8 mouse cellular contexts compared by ENCODE assay signal in genomic region chr2:156177651-156178050, GRCm38 (mm10). TPM values are rescaled to one million over a fixed set of nuclear protein-coding genes. Genes with fewer than 3 reads are reported as not detected.
DNase-seq lines count a peak whose midpoint lies in the region; ATAC-seq and TF ChIP-seq lines count a peak whose summit lies in the region.

No protein-coding gene starts in this region.

- DNase-seq in heart, postnatal 4 days = no peak
- DNase-seq in ES-E14 (ENCODE audit: low read depth, low spot score) = no peak
- DNase-seq in MN1 (ENCODE audit: low spot score) = no peak
- no peak for DNase-seq in cerebellum, postnatal 14 days
- DNase-seq in cerebellum, adult 8-10 months = no peak

- H3K4me3 ChIP-seq in heart, embryonic 15.5 days = peak overlapping the region; percentile 38
- peak overlapping the region; percentile 64 to 72 for H3K4me3 ChIP-seq in ES-E14 (ENCODE audit: insufficient read depth in 1 of 2, low read depth in 1 of 2, low read length in 2 of 2, poor library complexity in 1 of 2, severe bottlenecking in 1 of 2)
- H3K4me3 ChIP-seq in hindbrain, embryonic 12.5 days = peak overlapping the region; percentile 7
- H3K4me3 ChIP-seq in midbrain, embryonic 12.5 days = no peak overlapping the region

- H3K27me3 ChIP-seq in heart, embryonic 15.5 days = no peaks in the 10 kb centered on the region
- H3K27me3 ChIP-seq in hindbrain, embryonic 12.5 days = no peaks in the 10 kb centered on the region
- no peaks in the 10 kb centered on the region for H3K27me3 ChIP-seq in midbrain, embryonic 12.5 days

- H3K4me1 ChIP-seq in heart, embryonic 15.5 days (replicated peaks) = peaks cover 29% of the 10 kb centered on the region
- H3K4me1 ChIP-seq in ES-E14 (ENCODE audit: control insufficient read depth in 2 of 2, insufficient read depth in 2 of 2, low read length in 2 of 2, poor library complexity in 1 of 2) = peaks cover 0 to 2% of the 10 kb centered on the region in 2 experiments; a peak in 2 of 4 replicates
- H3K4me1 ChIP-seq in hindbrain, embryonic 12.5 days = peaks cover 21% of the 10 kb centered on the region
- peaks cover 22% of the 10 kb centered on the region for H3K4me1 ChIP-seq in midbrain, embryonic 12.5 days

- in situ Hi-C loops in ES-E14 (cut with MboI; ENCODE audit: low sequenced_read_pairs in 2 of 2, unreplicated experiment in 2 of 2) = no loop called here

- no peaks in the 10 kb centered on the region for H3K9me3 ChIP-seq in heart, embryonic 15.5 days (replicated peaks)
- H3K9me3 ChIP-seq in ES-E14 (ENCODE audit: control insufficient read depth, insufficient read depth, low read depth, low read length) = no peaks in the 10 kb centered on the region
- H3K9me3 ChIP-seq in hindbrain, embryonic 12.5 days (replicated peaks) = no peaks in the 10 kb centered on the region
- no peaks in the 10 kb centered on the region for H3K9me3 ChIP-seq in midbrain, embryonic 12.5 days

- H3K27ac ChIP-seq in heart, embryonic 15.5 days = no peak overlapping the region
- H3K27ac ChIP-seq in ES-E14 (ENCODE audit: insufficient read depth, low read depth, low read length, poor library complexity, severe bottlenecking) = no peak overlapping the region
- H3K27ac ChIP-seq in hindbrain, embryonic 12.5 days = no peak overlapping the region
- no peak overlapping the region for H3K27ac ChIP-seq in midbrain, embryonic 12.5 days (replicated peaks)

- WGBS in heart, embryonic 15.5 days = 46% methylated on average over 7 of the region's 7 CpGs
- WGBS in hindbrain, embryonic 12.5 days = 82% methylated on average over 7 of the region's 7 CpGs
- 82% methylated on average over 7 of the region's 7 CpGs for WGBS in midbrain, embryonic 12.5 days

- peak overlapping the region; percentile 80 for H3K4me2 ChIP-seq in heart, embryonic 15.5 days
- H3K4me2 ChIP-seq in hindbrain, embryonic 12.5 days (replicated peaks) = peak overlapping the region; percentile 84
- peak overlapping the region; percentile 88 for H3K4me2 ChIP-seq in midbrain, embryonic 12.5 days (replicated peaks)

- peak overlapping the region; percentile 43 for H3K9ac ChIP-seq in heart, embryonic 15.5 days
- peak overlapping the region; percentile 70; the same call in 1 of the 2 replicates for H3K9ac ChIP-seq in ES-E14 (ENCODE audit: insufficient read depth, low read depth, low read length, poor library complexity, severe bottlenecking)
- no peak overlapping the region for H3K9ac ChIP-seq in hindbrain, embryonic 12.5 days
- no peak overlapping the region for H3K9ac ChIP-seq in midbrain, embryonic 12.5 days (replicated peaks)

- H3K36me3 ChIP-seq in heart, embryonic 15.5 days = peaks cover 42% of the 10 kb centered on the region
- H3K36me3 ChIP-seq in ES-E14 (ENCODE audit: control insufficient read depth, insufficient read depth, low read length, poor library complexity, severe bottlenecking) = peaks cover 20% of the 10 kb centered on the region
- H3K36me3 ChIP-seq in hindbrain, embryonic 12.5 days = peaks cover 32% of the 10 kb centered on the region
- peaks cover 39% of the 10 kb centered on the region for H3K36me3 ChIP-seq in midbrain, embryonic 12.5 days

- ATAC-seq in heart, embryonic 15.5 days (replicated peaks; ENCODE audit: insufficient number of reproducible peaks, insufficient read depth, low FRiP score, low read depth) = no peak
- ATAC-seq in hindbrain, embryonic 12.5 days (ENCODE audit: low FRiP score) = no peak
- no peak for ATAC-seq in midbrain, embryonic 12.5 days (ENCODE audit: low FRiP score, low read depth)

TF ChIP-seq in ES-E14, 5 proteins besides CTCF, POLR2A, EP300 and RAD21:
- TF ChIP-seq CHD2 (IDR thresholded peaks at IDR 0.05; ENCODE audit: low read depth, low read length) = no peak
- TF ChIP-seq MAFK (IDR thresholded peaks at IDR 0.05; ENCODE audit: insufficient read depth, low read depth, low read length) = no peak
- no peak for TF ChIP-seq ZC3H11A (IDR thresholded peaks at IDR 0.05; ENCODE audit: borderline replicate concordance, low read depth, low read length)
- no peak for TF ChIP-seq ZNF384 (IDR thresholded peaks at IDR 0.05; ENCODE audit: low read depth, low read length)
- TF ChIP-seq HCFC1 (IDR thresholded peaks at IDR 0.05; ENCODE audit: borderline replicate concordance, insufficient read depth, low read length) = no peak

RNA-seq across cellular contexts. Expression of gene Rbm39, which starts 2.4 kb away (rescaled TPM):
- polyA plus RNA-seq in heart, embryonic 15.5 days (2015; fragmentation: Nextera tagmentation; extraction: Ambion mirVana) = 360 and 407 TPM in 2 replicates
- 100 to 1,000 TPM; 264 to 286 TPM for total RNA-seq in heart, postnatal 4 days (2021)
- 399 and 411 TPM in 2 replicates for total RNA-seq in ES-E14 (2012; rRNA removed)
- polyA plus RNA-seq in hindbrain, embryonic 12.5 days (2016; fragmentation: Nextera tagmentation; extraction: Ambion mirVana) = 659 and 670 TPM in 2 replicates
- polyA plus RNA-seq in midbrain, embryonic 12.5 days (2016; fragmentation: Nextera tagmentation; extraction: Ambion mirVana) = 697 and 698 TPM in 2 replicates

RNA-seq across cellular contexts. Expression of gene Phf20, which starts 18.6 kb away (rescaled TPM):
- 41.5 and 53.9 TPM in 2 replicates for polyA plus RNA-seq in heart, embryonic 15.5 days (2015; fragmentation: Nextera tagmentation; extraction: Ambion mirVana)
- total RNA-seq in heart, postnatal 4 days (2021) = 10 to 100 TPM; 20.5 to 21.3 TPM
- 44.1 and 51.9 TPM in 2 replicates for total RNA-seq in ES-E14 (2012; rRNA removed)
- 95.7 and 97.2 TPM in 2 replicates for polyA plus RNA-seq in hindbrain, embryonic 12.5 days (2016; fragmentation: Nextera tagmentation; extraction: Ambion mirVana)
- 91.8 and 96.6 TPM in 2 replicates for polyA plus RNA-seq in midbrain, embryonic 12.5 days (2016; fragmentation: Nextera tagmentation; extraction: Ambion mirVana)

RNA-seq across cellular contexts. Expression of gene Nfs1, which starts 33.7 kb away (rescaled TPM):
- polyA plus RNA-seq in heart, embryonic 15.5 days (2015; fragmentation: Nextera tagmentation; extraction: Ambion mirVana) = 58.2 and 63.4 TPM in 2 replicates
- total RNA-seq in heart, postnatal 4 days (2021) = 10 to 100 TPM; 51.5 to 51.9 TPM
- total RNA-seq in ES-E14 (2012; rRNA removed) = 40.2 and 41.6 TPM in 2 replicates
- polyA plus RNA-seq in hindbrain, embryonic 12.5 days (2016; fragmentation: Nextera tagmentation; extraction: Ambion mirVana) = 29.2 and 29.7 TPM in 2 replicates
- polyA plus RNA-seq in midbrain, embryonic 12.5 days (2016; fragmentation: Nextera tagmentation; extraction: Ambion mirVana) = 32.1 and 32.7 TPM in 2 replicates

RNA-seq across cellular contexts. Expression of gene Romo1, which starts 33.8 kb away (rescaled TPM):
- polyA plus RNA-seq in heart, embryonic 15.5 days (2015; fragmentation: Nextera tagmentation; extraction: Ambion mirVana) = 324 and 427 TPM in 2 replicates
- 100 to 1,000 TPM; 273 to 278 TPM for total RNA-seq in heart, postnatal 4 days (2021)
- 211 and 216 TPM in 2 replicates for total RNA-seq in ES-E14 (2012; rRNA removed)
- 363 and 435 TPM in 2 replicates for polyA plus RNA-seq in hindbrain, embryonic 12.5 days (2016; fragmentation: Nextera tagmentation; extraction: Ambion mirVana)
- polyA plus RNA-seq in midbrain, embryonic 12.5 days (2016; fragmentation: Nextera tagmentation; extraction: Ambion mirVana) = 422 and 434 TPM in 2 replicates

RNA-seq across cellular contexts. Expression of gene Gm28036, which starts 50.8 kb away (rescaled TPM):
- 10.5 and 11.6 TPM in 2 replicates for polyA plus RNA-seq in heart, embryonic 15.5 days (2015; fragmentation: Nextera tagmentation; extraction: Ambion mirVana)
- 10 to 100 TPM; 30.3 to 33.8 TPM for total RNA-seq in heart, postnatal 4 days (2021)
- 19.5 and 23.0 TPM in 2 replicates for total RNA-seq in ES-E14 (2012; rRNA removed)
- 20.9 and 34.5 TPM in 2 replicates for polyA plus RNA-seq in hindbrain, embryonic 12.5 days (2016; fragmentation: Nextera tagmentation; extraction: Ambion mirVana)
- 24.0 and 33.3 TPM in 2 replicates for polyA plus RNA-seq in midbrain, embryonic 12.5 days (2016; fragmentation: Nextera tagmentation; extraction: Ambion mirVana)

Comparison
In these comparisons a context has a peak if more than half of its experiments do, and no peak if none do; other contexts are left out.
1. H3K9ac ChIP-seq: peak in heart, embryonic 15.5 days (single experiment) and ES-E14 (single experiment); none in hindbrain, embryonic 12.5 days (single experiment) and midbrain, embryonic 12.5 days (single experiment).
2. Peak in every context shown above with its lines, with median percentiles within 50 percentile points of each other: H3K4me2 ChIP-seq.